Mouse (Mus musculus): Measurements from ENCODE around the gene Gm6034. TPM values are rescaled to one million over a fixed set of nuclear protein-coding genes. Genes with fewer than 3 reads are reported as not detected.
"Not testable (repeated sequence)": the region's sequence is repeated elsewhere in the genome, so short reads cannot be mapped to it uniquely, and the experiment has no call there.

Gene Gm6034
- not detected in 2 replicates for total RNA-seq (2017)

DNA sequence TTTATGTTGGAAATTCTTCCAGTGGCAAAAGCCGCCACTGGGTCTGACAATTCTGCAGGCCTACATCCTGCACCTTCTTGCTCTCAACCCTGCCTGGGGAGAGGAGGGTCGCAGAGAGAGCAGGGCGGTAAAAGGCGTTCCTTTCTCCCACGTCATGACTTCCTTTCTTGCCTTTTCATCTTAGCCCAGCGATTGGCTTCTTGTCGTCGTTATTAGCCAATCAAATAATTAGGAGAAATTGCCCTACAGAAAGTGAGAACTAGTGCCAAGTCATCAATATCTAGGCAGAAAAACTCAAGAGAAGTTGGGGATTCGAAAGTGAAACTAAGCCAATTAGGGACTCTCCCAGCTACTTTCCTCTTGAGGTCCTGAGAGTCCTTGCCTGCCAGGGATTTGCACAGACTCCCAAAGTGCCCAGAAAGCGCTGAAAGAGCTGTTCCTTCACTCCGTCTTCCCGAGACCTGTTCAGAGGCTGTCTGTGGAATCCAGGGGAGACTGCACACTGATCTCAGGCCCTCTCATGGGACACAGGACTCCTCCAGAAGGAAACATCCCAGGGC is at the start of gene Gm6034, which contains the start of gene H2-T22:
TSS of gene Gm6034 (plus strand) at position 352 of the 560 bp plus-strand sequence.
TSS of gene H2-T22 (minus strand) at position 138 of the 560 bp plus-strand sequence.
- peak; percentile 93 to 96 for ATAC-seq (replicated peaks in 1 of 2; ENCODE audit: insufficient read depth in 1 of 2, low FRiP score in 2 of 2, low TSS enrichment in 1 of 2, low read depth in 1 of 2, poor library complexity in 2 of 2, severe bottlenecking in 2 of 2)

DNA sequence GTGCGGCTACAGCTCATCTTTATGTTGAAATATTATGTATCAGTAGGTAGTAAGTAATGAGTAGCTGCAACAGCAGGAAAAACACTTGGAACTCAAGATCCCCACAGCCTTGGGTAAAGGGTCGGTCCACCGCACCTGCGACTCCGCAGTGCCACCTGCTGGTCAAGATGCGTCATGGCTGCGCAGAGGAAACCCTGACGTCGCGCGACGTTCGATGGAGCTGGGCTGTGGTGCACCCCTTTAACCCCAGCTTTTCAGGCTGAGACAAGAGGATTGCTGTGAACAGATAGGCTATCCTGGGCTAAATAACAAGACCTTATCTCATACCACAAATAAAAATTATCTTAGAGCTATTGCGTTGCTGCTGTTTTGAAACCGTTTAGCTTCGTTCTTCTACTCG is 49.1 kb upstream of the Gm6034 start:
- peak; percentile 63 to 65 for ATAC-seq (replicated peaks in 1 of 2; ENCODE audit: insufficient read depth in 1 of 2, low FRiP score in 2 of 2, low TSS enrichment in 1 of 2, low read depth in 1 of 2, poor library complexity in 2 of 2, severe bottlenecking in 2 of 2)

DNA sequence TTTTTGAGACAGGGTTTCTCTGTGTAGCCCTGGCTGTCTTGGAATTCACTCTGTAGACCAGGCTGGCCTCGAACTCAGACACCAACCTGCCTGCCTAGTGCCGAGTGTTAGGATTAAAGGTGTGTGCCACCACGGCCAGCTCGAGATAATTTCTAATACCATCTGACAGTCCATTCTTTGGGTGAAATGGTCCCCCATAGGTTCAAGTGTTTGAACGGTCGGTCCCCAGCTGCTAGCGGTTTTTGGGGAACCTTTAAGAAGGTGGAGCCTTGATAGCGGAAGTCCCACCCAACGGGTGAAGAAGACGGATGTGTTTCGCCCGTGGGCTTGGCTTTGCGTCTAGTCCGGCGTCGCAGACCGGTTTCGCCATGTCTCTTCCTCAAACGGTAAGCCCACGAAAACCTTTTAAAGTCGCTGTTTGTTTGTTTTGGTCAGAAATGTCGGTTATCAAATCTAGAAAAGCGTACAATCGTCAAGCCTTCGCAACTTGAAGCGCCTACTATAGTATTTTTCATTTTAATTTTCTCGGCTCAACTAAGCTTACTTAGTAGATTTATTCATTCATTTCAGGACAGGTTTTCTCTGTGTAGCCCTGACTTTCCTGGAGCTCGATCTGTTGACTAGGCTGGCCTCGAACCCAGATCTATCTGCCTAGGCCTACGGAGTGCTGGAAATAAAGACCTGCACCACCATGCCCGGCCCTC is 48.4 kb upstream of the Gm6034 start:
- ATAC-seq (replicated peaks in 1 of 2; ENCODE audit: insufficient read depth in 1 of 2, low FRiP score in 2 of 2, low TSS enrichment in 1 of 2, low read depth in 1 of 2, poor library complexity in 2 of 2, severe bottlenecking in 2 of 2) = peak; percentile 57 to 61

DNA sequence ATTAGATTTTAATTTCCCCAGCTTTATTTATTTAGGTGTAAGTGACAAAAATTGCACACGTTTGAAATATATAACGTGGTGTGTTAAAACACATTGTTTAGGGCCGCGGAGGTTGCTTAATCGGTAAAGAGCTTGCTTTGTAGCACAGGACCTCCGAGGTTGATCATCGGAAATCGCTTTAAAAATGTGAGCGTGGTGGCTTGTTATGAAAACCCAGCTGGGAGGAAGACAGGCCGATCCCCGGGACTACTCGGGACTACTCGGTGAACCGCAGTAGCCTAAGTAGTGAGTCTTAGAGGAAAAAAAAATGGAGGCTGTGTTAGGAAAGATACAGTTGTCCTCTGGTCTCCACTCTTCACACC is 47.9 kb upstream of the Gm6034 start:
- no peak for ATAC-seq (replicated peaks in 1 of 2; ENCODE audit: insufficient read depth in 1 of 2, low FRiP score in 2 of 2, low TSS enrichment in 1 of 2, low read depth in 1 of 2, poor library complexity in 2 of 2, severe bottlenecking in 2 of 2)

DNA sequence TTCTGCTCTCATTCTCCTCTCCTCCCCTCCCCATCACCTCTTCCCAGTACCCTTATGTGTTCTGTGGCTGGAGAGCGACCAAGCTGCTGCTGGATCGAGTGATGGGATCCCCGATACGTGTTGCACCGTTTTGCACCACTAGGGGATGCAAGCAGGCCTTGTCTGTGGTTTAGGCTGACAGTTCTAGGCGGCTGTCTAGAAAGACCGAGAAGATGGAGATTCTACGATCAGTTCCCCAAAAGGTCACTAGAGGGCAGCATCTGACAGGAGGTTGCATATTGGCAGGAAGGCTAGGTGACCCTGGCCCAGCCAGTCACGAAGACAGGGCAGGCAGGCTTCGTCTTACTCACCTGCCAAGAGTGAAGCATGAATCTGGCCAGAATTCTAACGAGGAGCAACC is 45.8 kb upstream of the Gm6034 start:
- peak; percentile 52 to 57 for ATAC-seq (replicated peaks in 1 of 2; ENCODE audit: insufficient read depth in 1 of 2, low FRiP score in 2 of 2, low TSS enrichment in 1 of 2, low read depth in 1 of 2, poor library complexity in 2 of 2, severe bottlenecking in 2 of 2)

DNA sequence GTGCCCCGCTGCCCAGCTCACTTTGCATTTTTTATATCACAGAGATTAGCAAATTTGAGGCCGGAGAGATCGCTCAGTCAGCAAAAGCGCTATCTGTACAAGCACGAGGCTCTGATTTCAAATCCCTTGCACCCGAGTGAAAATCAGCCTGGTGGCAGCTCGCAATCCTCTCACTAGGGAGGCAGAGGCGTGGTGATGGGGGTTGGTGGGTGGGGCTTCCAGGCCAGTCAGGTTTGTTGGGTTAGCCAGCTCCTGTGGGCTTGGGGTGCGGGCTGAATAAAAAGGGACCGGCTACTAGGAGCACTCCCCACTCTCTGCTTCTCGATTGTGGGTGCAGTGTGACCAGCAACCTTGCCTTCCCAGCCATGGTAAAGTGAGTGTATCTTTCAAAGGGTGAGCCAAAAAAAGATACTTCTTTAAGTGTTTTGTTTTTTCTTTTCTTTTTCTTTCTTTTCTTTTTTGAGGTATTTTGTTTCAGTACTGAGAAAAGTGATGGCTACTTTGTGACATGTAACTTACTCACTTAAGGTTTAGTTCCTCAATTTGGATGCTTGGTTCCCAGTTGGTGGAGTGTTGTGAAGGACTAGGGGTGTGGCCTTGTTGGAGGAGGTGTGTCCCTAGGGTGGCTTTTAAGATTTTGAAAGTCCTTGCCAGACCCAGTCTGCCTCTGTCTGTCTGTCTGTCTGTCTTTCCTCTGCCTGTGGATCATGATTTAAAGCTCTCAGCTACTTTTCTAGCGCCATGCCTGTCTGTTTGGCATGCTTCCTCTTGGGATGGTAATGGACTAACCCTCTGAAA is 44.8 kb upstream of the Gm6034 start:
- ATAC-seq (replicated peaks in 1 of 2; ENCODE audit: insufficient read depth in 1 of 2, low FRiP score in 2 of 2, low TSS enrichment in 1 of 2, low read depth in 1 of 2, poor library complexity in 2 of 2, severe bottlenecking in 2 of 2) = peak; percentile 23 to 52; a peak in 3 of 4 replicates

DNA sequence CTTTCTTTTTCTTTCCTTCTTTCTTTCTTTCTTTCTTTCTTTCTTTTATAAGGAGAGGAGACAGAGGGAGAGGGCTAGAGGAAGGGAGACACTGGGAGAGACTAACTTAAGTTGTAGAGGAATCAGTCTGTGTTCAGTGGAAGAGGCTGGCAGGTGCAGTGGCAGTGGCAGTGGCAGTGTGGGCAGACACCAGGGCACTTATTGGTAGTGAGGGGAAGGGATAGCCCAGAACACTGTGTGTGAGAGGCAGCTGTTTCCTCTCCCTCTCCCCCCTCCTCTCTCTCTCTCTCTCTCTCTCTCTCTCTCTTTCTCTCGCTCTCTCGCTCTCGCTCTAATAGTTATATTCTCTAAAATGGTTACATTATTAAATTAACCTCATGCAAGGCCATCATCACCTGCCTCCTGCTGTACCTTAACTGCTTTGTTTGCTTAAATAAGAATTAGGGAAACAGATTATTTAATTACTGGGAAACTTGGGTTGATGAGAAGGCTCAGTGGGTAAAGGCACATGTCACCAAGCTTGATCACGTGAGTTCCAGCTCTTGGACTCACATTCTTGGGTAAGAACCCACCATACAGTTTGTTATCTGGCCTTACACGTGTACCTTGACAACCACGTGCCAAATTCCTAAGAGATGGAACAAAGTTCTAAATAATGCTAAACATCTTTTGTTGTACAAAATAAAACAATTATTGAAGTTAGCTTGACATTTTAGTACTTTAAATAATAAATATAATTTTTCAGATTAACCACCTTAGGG is 44.0 kb upstream of the Gm6034 start:
- ATAC-seq (replicated peaks in 1 of 2; ENCODE audit: insufficient read depth in 1 of 2, low FRiP score in 2 of 2, low TSS enrichment in 1 of 2, low read depth in 1 of 2, poor library complexity in 2 of 2, severe bottlenecking in 2 of 2) = no peak

DNA sequence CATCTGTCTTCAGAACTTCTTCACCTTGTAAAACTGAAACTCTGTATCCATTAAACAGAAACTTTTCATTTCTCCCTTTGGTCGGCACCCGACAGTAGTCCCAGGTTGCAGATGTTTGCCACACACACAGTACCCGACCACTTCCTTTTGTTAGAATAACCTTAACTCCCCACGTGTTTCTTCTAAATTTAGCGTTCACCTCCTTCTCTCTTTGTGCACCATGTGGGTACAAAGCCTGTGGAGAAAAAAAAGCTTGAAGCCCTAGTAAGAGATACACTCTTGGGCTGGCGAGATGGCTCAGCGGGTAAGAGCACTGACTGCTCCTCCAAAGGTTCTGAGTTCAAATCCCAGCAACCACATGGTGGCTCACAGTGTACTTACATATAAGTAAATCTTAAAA is 43.4 kb upstream of the Gm6034 start:
- peak; percentile 13 to 40; a peak in 2 of 4 replicates for ATAC-seq (replicated peaks in 1 of 2; ENCODE audit: insufficient read depth in 1 of 2, low FRiP score in 2 of 2, low TSS enrichment in 1 of 2, low read depth in 1 of 2, poor library complexity in 2 of 2, severe bottlenecking in 2 of 2)

DNA sequence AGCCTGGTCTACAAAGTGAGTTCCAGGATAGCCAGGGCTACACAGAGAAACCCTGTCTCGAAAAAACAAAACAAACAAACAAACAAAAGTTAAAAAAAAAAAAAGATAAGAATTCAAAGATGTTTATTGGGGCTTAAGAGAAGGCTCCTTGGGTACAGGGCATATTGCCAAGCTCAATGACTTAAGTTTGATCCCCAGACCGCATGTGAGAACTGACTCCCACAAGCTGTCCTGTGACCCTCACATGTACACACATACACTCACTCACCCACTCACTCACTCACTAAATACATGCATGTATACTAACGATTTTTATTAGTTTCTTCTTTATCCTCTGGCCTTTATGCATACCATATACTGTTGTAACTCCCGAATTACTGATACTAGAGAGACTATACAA is 42.4 kb upstream of the Gm6034 start:
- ATAC-seq (replicated peaks in 1 of 2; ENCODE audit: insufficient read depth in 1 of 2, low FRiP score in 2 of 2, low TSS enrichment in 1 of 2, low read depth in 1 of 2, poor library complexity in 2 of 2, severe bottlenecking in 2 of 2) = no peak

DNA sequence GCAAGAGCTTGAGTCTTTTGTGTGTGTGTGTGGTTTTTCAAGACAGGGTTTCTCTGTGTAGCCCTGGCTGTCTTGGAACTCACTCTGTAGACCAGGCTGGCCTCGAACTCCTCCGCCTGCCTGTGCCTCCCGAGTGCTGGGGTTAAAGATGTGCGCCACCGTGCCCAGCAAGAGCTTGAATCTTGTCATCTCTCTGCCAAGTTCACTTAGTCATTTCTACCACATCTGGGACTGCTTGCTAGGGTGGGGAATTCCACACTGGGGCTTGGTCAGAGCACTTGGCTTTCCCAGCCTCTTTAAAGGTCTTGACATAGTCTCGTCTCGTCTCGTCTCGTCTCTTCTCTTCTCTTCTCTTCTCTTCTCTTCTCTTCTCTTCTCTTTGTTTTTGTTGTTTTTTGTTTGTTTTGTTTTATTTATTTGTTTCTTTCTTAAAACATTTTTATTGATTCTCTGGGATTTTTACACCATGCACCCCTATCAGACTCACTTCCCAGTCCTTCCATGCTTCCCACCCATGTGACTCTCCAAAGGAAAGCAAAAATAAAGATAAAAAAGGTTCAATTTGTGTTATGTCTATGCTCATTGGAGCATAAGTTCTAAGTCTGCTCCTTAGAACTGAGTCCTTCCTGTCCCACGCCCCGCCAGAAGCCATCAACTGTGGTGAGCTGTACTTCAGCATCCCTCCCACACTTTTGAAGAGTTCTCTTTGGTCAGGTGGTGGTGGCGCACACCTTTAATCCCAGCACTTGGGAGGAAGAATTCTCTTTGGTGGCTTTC is 41.5 kb upstream of the Gm6034 start:
- no peak for ATAC-seq (replicated peaks in 1 of 2; ENCODE audit: insufficient read depth in 1 of 2, low FRiP score in 2 of 2, low TSS enrichment in 1 of 2, low read depth in 1 of 2, poor library complexity in 2 of 2, severe bottlenecking in 2 of 2)

DNA sequence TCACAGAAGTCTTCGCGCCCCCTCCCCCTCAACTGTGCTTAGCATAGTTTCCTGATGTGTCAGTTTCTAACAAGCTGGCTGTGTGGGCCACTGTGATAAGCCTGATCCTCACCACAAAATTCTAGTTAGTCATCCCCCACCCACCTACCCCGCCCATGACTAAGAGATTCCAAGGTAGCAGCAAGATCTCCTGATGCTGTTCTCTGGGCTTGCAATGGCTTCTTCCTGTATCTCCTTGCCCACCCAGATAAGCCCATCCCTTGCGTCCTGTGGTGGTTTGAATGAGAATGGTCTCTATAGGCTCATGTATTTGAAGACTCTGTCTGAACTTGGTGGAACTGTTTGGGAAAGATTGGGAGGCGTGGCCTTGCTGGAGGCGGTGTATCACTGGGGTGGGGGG is 40.8 kb upstream of the Gm6034 start:
- ATAC-seq (replicated peaks in 1 of 2; ENCODE audit: insufficient read depth in 1 of 2, low FRiP score in 2 of 2, low TSS enrichment in 1 of 2, low read depth in 1 of 2, poor library complexity in 2 of 2, severe bottlenecking in 2 of 2) = peak; percentile 33 to 51

DNA sequence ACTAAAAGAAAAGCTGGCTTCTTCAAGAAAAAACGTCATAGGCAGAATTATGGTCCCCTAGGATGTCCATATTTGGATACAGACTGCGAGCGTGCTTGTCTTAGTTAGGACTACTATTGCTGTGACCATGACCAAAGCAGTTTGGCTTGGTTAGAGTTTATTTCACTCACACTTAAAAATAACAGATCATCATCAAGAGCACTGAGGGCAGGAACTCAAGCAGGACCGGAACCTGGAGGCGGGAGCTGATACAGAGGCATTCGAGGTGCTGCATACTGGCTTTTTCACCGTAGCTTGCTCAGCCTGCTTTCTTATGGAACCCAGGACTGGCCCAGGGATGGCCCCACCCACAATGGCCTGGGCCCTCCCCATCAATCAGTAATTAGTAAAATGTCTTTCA is 39.4 kb upstream of the Gm6034 start:
- ATAC-seq (replicated peaks in 1 of 2; ENCODE audit: insufficient read depth in 1 of 2, low FRiP score in 2 of 2, low TSS enrichment in 1 of 2, low read depth in 1 of 2, poor library complexity in 2 of 2, severe bottlenecking in 2 of 2) = no peak

DNA sequence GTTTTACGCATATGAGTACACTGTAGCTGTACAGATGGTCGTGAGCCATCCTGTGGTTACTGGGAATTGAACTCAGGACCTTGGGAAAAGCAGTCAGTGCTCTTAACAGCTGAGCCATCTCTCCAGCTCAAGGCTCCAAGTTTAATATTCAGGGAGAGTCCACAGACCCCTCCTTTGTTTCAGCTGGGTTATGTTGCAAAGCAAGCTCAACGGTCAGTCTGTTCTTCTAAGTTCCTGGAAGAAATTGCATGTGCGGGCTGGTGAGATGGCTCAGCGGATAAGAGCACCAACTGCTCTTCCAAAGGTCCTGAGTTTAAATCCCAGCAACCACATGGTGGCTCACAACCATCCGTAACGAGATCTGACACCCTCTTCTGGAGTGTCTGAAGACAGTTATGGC is 38.4 kb upstream of the Gm6034 start:
- ATAC-seq (replicated peaks in 1 of 2; ENCODE audit: insufficient read depth in 1 of 2, low FRiP score in 2 of 2, low TSS enrichment in 1 of 2, low read depth in 1 of 2, poor library complexity in 2 of 2, severe bottlenecking in 2 of 2) = not testable (repeated sequence)

DNA sequence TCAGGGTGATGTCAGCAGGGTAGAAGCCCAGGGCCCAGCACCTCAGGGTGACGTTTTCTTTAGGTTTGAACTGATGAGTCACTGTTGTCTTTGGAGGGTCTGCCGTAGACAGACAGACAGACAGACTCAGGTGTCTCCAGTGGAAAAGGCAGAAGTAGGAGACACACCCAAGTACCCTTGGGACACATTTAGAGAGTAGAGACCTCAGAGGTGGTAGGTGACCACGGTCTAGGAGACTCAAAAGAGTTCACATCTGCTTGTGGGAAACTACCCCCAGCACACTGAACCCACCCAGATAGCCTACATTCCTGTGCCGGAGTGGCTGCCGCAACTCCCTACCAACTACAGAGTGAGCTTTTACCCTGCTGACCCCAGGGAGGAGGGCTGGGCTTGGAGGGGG is 27.8 kb upstream of the Gm6034 start:
- ATAC-seq (replicated peaks in 1 of 2; ENCODE audit: insufficient read depth in 1 of 2, low FRiP score in 2 of 2, low TSS enrichment in 1 of 2, low read depth in 1 of 2, poor library complexity in 2 of 2, severe bottlenecking in 2 of 2) = no peak

DNA sequence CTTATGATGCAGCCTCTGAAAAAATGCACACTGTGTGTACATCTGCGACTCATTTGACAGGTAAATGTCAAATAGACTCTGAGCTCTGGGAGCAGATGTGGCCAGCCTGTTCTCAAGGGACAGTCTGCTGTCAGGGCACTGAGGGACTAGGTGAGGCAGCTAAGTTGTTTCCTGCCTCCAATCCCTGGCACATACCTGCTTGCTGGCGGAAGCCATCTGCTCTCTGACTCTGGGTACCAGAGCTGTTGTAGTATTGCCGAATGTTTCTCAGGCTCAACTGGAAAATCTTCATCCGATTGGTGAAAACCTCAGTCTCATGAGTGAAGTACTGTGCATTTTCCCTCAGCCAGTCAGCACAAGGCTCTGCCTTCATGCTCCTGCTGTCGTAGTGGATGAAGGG is 25.7 kb upstream of the Gm6034 start:
- no peak for ATAC-seq (replicated peaks in 1 of 2; ENCODE audit: insufficient read depth in 1 of 2, low FRiP score in 2 of 2, low TSS enrichment in 1 of 2, low read depth in 1 of 2, poor library complexity in 2 of 2, severe bottlenecking in 2 of 2)

DNA sequence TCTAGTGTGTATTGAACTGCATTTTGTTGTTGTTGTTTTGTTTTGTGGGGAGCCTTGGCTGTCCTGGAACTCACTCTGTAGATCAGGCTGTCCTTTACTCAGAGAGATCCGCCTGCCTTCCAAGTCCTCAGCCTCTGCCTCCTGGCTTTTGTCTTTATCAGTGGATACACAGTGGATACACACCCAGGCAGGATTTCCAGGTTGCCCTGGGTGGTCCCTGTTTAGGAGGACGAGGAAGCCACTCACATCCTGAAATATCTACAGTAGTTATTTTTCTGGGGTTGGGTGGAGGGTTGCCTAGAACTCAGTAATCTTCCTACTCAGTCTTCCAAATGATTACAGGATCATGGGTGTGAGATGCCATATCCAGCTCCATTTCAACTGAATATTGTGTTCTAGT is 23.8 kb upstream of the Gm6034 start:
- ATAC-seq (replicated peaks in 1 of 2; ENCODE audit: insufficient read depth in 1 of 2, low FRiP score in 2 of 2, low TSS enrichment in 1 of 2, low read depth in 1 of 2, poor library complexity in 2 of 2, severe bottlenecking in 2 of 2) = no peak

DNA sequence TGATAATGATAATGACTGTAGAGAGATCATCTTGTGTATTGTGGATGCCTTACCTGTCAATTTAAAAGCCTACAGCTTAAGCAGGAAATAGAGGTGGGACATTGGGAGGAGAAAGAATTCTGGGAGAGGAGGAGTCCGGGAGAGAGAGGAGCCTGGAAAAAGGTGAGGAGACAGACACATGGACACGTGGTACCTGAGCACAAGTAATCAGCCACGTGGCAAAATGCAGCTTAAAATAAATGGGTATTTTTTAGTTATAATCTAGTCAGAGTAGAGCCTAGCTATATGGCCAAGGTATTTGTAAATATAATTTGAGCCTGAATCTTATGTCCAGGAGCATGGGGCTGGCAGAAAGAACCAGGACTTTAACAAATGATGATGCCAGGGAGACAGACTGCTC is 23.2 kb upstream of the Gm6034 start:
- ATAC-seq (replicated peaks in 1 of 2; ENCODE audit: insufficient read depth in 1 of 2, low FRiP score in 2 of 2, low TSS enrichment in 1 of 2, low read depth in 1 of 2, poor library complexity in 2 of 2, severe bottlenecking in 2 of 2) = no peak
